Mouse (Mus musculus) limb, embryonic 15.5 days (tissue): Measurements from ENCODE around the gene Fcrla. TPM values are rescaled to one million over a fixed set of nuclear protein-coding genes. Genes with fewer than 3 reads are reported as not detected.
"Not testable (repeated sequence)": the region's sequence is repeated elsewhere in the genome, so short reads cannot be mapped to it uniquely, and the experiment has no call there.

ENCODE experiments used
- ATAC-seq: fragments of 200-750 bp; cut with Nextera tagmentation; 2 replicates; pipeline ENCODE4 v1.8.0; 2017; ENCODE audit warnings: low read depth, moderate TSS enrichment; ENCODE audit not compliant: insufficient number of reproducible peaks, low FRiP score, low TSS enrichment
- H3K27ac ChIP-seq: fragments of 300-500 bp; sonication (generic); 2 replicates; pipeline ENCODE4 v1.5.1; 2015; ENCODE audit warnings: moderate library complexity, mild to moderate bottlenecking, inconsistent platforms
- H3K27me3 ChIP-seq: fragments of 300-500 bp; sonication (generic); 2 replicates; pipeline ENCODE4 v1.6.1; 2015; ENCODE audit warnings: inconsistent platforms
- H3K36me3 ChIP-seq: fragments of 300-500 bp; sonication (generic); 2 replicates; pipeline ENCODE4 v1.6.1; 2015; ENCODE audit warnings: inconsistent platforms
- H3K4me1 ChIP-seq: fragments of 300-500 bp; sonication (generic); 2 replicates; pipeline ENCODE4 v1.6.1; 2015; ENCODE audit warnings: inconsistent platforms
- H3K4me2 ChIP-seq: fragments of 300-500 bp; sonication (generic); 2 replicates; pipeline ENCODE4 v1.6.1; 2015; ENCODE audit warnings: mild to moderate bottlenecking, inconsistent platforms
- H3K4me3 ChIP-seq: fragments of 300-500 bp; sonication (generic); 2 replicates; pipeline ENCODE4 v1.5.1; 2015; ENCODE audit warnings: mild to moderate bottlenecking, inconsistent platforms
- H3K9ac ChIP-seq: fragments of 300-500 bp; sonication (generic); 2 replicates; pipeline ENCODE4 v1.6.1; 2015; ENCODE audit warnings: inconsistent platforms
- H3K9me3 ChIP-seq: fragments of 300-500 bp; sonication (generic); 2 replicates; pipeline ENCODE4 v1.6.1; 2016; ENCODE audit warnings: inconsistent platforms
- WGBS: fragments of 180-500 bp; shearing (Covaris S2); methylation state at CpG from one replicate; pipeline ENCODE4 v1.1.7; 2015; 5-methylcytosine and 5-hydroxymethylcytosine counted together
- polyA plus RNA-seq: library from polyadenylated mRNA; unstranded; fragments of >200 nt; fragmentation: Nextera tagmentation; extraction: Ambion mirVana; gene quantifications from 2 replicates; pipeline ENCODE4 v1.2.1, GENCODE M21; 2015

Gene Fcrla
- polyA plus RNA-seq, 1 experiment from 2014 or later, result 0.22 TPM

- no peaks in the 10 kb centered on the region for H3K36me3 ChIP-seq
- no peaks in the 10 kb centered on the region for H3K4me1 ChIP-seq
- H3K4me2 ChIP-seq, result no peak overlapping the region
- ATAC-seq, result no peak
- H3K9ac ChIP-seq, result no peak overlapping the region
- H3K9me3 ChIP-seq, result no peaks in the 10 kb centered on the region
- no peaks in the 10 kb centered on the region for H3K27me3 ChIP-seq
- WGBS, result 60% methylated on average over 2 of the region's 2 CpGs
- no peak overlapping the region for H3K27ac ChIP-seq
- no peak overlapping the region for H3K4me3 ChIP-seq
Observed at GRCm38 (mm10) chr1:170959791-170960190, 32.4 kb upstream of the Fcrla start.

- H3K4me3 ChIP-seq, result no peak overlapping the region
- no peaks in the 10 kb centered on the region for H3K27me3 ChIP-seq
- no peaks in the 10 kb centered on the region for H3K4me1 ChIP-seq
- H3K4me2 ChIP-seq, result no peak overlapping the region
- ATAC-seq, result no peak
- WGBS, result 64% methylated on average over 3 of the region's 3 CpGs
- H3K36me3 ChIP-seq, result no peaks in the 10 kb centered on the region
- H3K9ac ChIP-seq, result no peak overlapping the region
- H3K27ac ChIP-seq, result no peak overlapping the region
- H3K9me3 ChIP-seq, result no peaks in the 10 kb centered on the region
Observed at GRCm38 (mm10) chr1:170958225-170958624, 30.8 kb upstream of the Fcrla start.

GRCm38 (mm10) chr1:170953192-170953591 is 25.8 kb upstream of the Fcrla start:
- no peak for ATAC-seq
- no peaks in the 10 kb centered on the region for H3K9me3 ChIP-seq
- no peaks in the 10 kb centered on the region for H3K27me3 ChIP-seq
- no peaks in the 10 kb centered on the region for H3K36me3 ChIP-seq
- H3K9ac ChIP-seq, result no peak overlapping the region
- no peak overlapping the region for H3K4me3 ChIP-seq
- no peak overlapping the region for H3K4me2 ChIP-seq
- H3K27ac ChIP-seq, result no peak overlapping the region
- WGBS, result 87% methylated on average over 2 of the region's 2 CpGs
- H3K4me1 ChIP-seq, result no peaks in the 10 kb centered on the region

GRCm38 (mm10) chr1:170950772-170951171 is 23.4 kb upstream of the Fcrla start:
- no peaks in the 10 kb centered on the region for H3K4me1 ChIP-seq

GRCm38 (mm10) chr1:170944908-170945307 is 17.5 kb upstream of the Fcrla start:
- not testable (repeated sequence) for H3K36me3 ChIP-seq, ATAC-seq, H3K27me3 ChIP-seq, H3K27ac ChIP-seq, H3K4me3 ChIP-seq, H3K9me3 ChIP-seq, H3K4me1 ChIP-seq, H3K9ac ChIP-seq, H3K4me2 ChIP-seq
- 98% methylated on average over 8 of the region's 9 CpGs for WGBS

More at GRCm38 (mm10) chr1:170950772-170951171, 23.4 kb upstream of the Fcrla start:
- Histone ChIP-seq H3K36me3 (no peaks in the 10 kb centered on the region), H3K9me3 (no peaks in the 10 kb centered on the region), H3K4me2 (no peak overlapping the region), H3K9ac (no peak overlapping the region), H3K27me3 (no peaks in the 10 kb centered on the region), H3K4me3 (no peak overlapping the region), H3K27ac (no peak overlapping the region)
- no peak for ATAC-seq
- whole genome bisulfite sequencing, result 43% methylated on average over 3 of the region's 3 CpGs

GRCm38 (mm10) chr1:170944151-170944550 is 16.8 kb upstream of the Fcrla start:
- WGBS, result 94% methylated on average over 9 of the region's 9 CpGs
- not testable (repeated sequence) for H3K27me3 ChIP-seq, ATAC-seq

GRCm38 (mm10) chr1:170939255-170939654 is 11.9 kb upstream of the Fcrla start:
- H3K27ac ChIP-seq, result no peak overlapping the region
- H3K27me3 ChIP-seq, result no peaks in the 10 kb centered on the region
- H3K36me3 ChIP-seq, result no peaks in the 10 kb centered on the region
- no peaks in the 10 kb centered on the region for H3K4me1 ChIP-seq
- WGBS, result 84% methylated on average over 12 of the region's 12 CpGs
- H3K4me3 ChIP-seq, result no peak overlapping the region
- no peaks in the 10 kb centered on the region for H3K9me3 ChIP-seq
- ATAC-seq, result no peak
- no peak overlapping the region for H3K4me2 ChIP-seq
- H3K9ac ChIP-seq, result no peak overlapping the region

More at GRCm38 (mm10) chr1:170944151-170944550, 16.8 kb upstream of the Fcrla start:
- H3K9me3 ChIP-seq, H3K4me3 ChIP-seq, H3K9ac ChIP-seq, H3K27ac ChIP-seq, H3K36me3 ChIP-seq, H3K4me1 ChIP-seq, H3K4me2 ChIP-seq: not testable (repeated sequence)

- no peak for ATAC-seq
- no peak overlapping the region for H3K4me3 ChIP-seq
- no peaks in the 10 kb centered on the region for H3K4me1 ChIP-seq
- no peaks in the 10 kb centered on the region for H3K27me3 ChIP-seq
- H3K9ac ChIP-seq, result no peak overlapping the region
- no peak overlapping the region for H3K4me2 ChIP-seq
- H3K36me3 ChIP-seq, result no peaks in the 10 kb centered on the region
- WGBS, result 50% methylated on average over 2 of the region's 2 CpGs
- no peaks in the 10 kb centered on the region for H3K9me3 ChIP-seq
- no peak overlapping the region for H3K27ac ChIP-seq
Observed at GRCm38 (mm10) chr1:170934383-170934782, 7.0 kb upstream of the Fcrla start.

GRCm38 (mm10) chr1:170933940-170934339 is 6.6 kb upstream of the Fcrla start:
- H3K9me3 ChIP-seq, result no peaks in the 10 kb centered on the region
- H3K36me3 ChIP-seq, result no peaks in the 10 kb centered on the region
- H3K27ac ChIP-seq, result no peak overlapping the region
- H3K9ac ChIP-seq, result no peak overlapping the region
- H3K27me3 ChIP-seq, result no peaks in the 10 kb centered on the region
- no peak for ATAC-seq
- H3K4me2 ChIP-seq, result no peak overlapping the region
- 86% methylated on average over 1 of the region's 1 CpGs for WGBS
- no peak overlapping the region for H3K4me3 ChIP-seq
- H3K4me1 ChIP-seq, result no peaks in the 10 kb centered on the region

GRCm38 (mm10) chr1:170933386-170933920 is 6.1 kb upstream of the Fcrla start:
- Histone ChIP-seq H3K9me3 (no peaks in the 10 kb centered on the region), H3K4me2 (no peak overlapping the region), H3K4me1 (no peaks in the 10 kb centered on the region), H3K27ac (no peak overlapping the region), H3K9ac (no peak overlapping the region), H3K4me3 (no peak overlapping the region), H3K36me3 (no peaks in the 10 kb centered on the region), H3K27me3 (no peaks in the 10 kb centered on the region)
- 68% methylated on average over 6 of the region's 6 CpGs for WGBS
- ATAC-seq, result no peak

- no peaks in the 10 kb centered on the region for H3K9me3 ChIP-seq
- H3K27ac ChIP-seq, result no peak overlapping the region
- no peaks in the 10 kb centered on the region for H3K4me1 ChIP-seq
- H3K4me3 ChIP-seq, result no peak overlapping the region
- no peak overlapping the region for H3K4me2 ChIP-seq
- H3K27me3 ChIP-seq, result no peaks in the 10 kb centered on the region
- no peak overlapping the region for H3K9ac ChIP-seq
- H3K36me3 ChIP-seq, result no peaks in the 10 kb centered on the region
- ATAC-seq, result no peak
- 86% methylated on average over 3 of the region's 3 CpGs for WGBS
Observed at GRCm38 (mm10) chr1:170932043-170932442, 4.7 kb upstream of the Fcrla start.

GRCm38 (mm10) chr1:170929245-170929644 is 1.9 kb upstream of the Fcrla start:
- H3K4me3 ChIP-seq, result no peak overlapping the region
- no peaks in the 10 kb centered on the region for H3K9me3 ChIP-seq
- no peaks in the 10 kb centered on the region for H3K27me3 ChIP-seq
- no peak overlapping the region for H3K4me2 ChIP-seq
- no peak overlapping the region for H3K27ac ChIP-seq
- no peak overlapping the region for H3K9ac ChIP-seq
- ATAC-seq, result no peak
- H3K4me1 ChIP-seq, result no peaks in the 10 kb centered on the region
- 82% methylated on average over 4 of the region's 4 CpGs for WGBS
- no peaks in the 10 kb centered on the region for H3K36me3 ChIP-seq

GRCm38 (mm10) chr1:170928467-170928866 is 1.1 kb upstream of the Fcrla start:
- no peak for ATAC-seq
- no peak overlapping the region for H3K4me3 ChIP-seq
- no peak overlapping the region for H3K9ac ChIP-seq
- no peak overlapping the region for H3K27ac ChIP-seq
- no peaks in the 10 kb centered on the region for H3K27me3 ChIP-seq
- WGBS, result 70% methylated on average over 2 of the region's 2 CpGs
- H3K4me1 ChIP-seq, result no peaks in the 10 kb centered on the region
- no peak overlapping the region for H3K4me2 ChIP-seq
- no peaks in the 10 kb centered on the region for H3K36me3 ChIP-seq
- H3K9me3 ChIP-seq, result no peaks in the 10 kb centered on the region
